Mouse (Mus musculus): Measurements from ENCODE around the gene Gpm6a. TPM values are rescaled to one million over a fixed set of nuclear protein-coding genes. Genes with fewer than 3 reads are reported as not detected.

Gene Gpm6a
- 14.6 and 14.9 TPM in 2 replicates for polyA plus RNA-seq (2015; fragmentation: Nextera tagmentation; extraction: Ambion mirVana)

DNA sequence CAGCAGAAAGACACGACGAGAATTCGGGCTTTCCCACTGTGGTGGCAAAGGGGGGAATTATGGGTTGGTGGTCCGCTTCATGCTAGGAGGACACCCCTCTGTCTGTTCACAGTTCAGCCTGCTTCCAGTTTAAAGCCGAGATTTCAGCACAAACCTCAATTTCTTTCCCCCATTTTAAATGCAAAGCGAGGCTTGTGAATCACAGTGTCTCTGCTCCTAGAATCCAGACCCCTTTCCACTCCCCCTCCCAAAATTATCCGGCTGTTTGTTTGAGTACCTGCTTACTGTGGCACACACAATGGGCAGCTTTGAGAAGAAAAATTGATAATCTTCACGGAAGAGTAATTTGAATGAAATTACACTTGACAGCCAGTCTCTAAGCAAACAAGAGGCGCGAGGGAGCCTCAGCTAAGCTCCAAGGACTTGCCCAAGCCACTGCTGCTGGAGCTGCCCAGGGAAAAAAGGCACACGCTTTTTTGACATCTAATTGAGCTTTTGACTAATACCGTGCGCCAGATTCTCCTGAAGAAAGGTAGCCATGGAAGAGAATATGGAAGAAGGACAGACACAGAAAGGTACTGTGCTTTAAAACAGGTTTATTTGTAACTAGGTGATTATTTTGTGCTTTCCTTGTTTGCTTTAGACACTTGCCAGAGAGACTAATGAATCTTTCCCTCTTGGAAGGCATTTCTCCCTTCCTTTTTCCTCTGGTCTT is at the start of gene Gpm6a:
Gpm6a (plus strand) TSS at position 103 of the 715 bp plus-strand sequence.
- no peak within 1 kb of the TSS for H3K27ac ChIP-seq (ENCODE audit: low read length)
- WGBS, result 25% methylated on average over 13 of the region's 13 CpGs
- H3K9me3 ChIP-seq (replicated peaks; ENCODE audit: control insufficient read depth, low read length), result no peaks in the 10 kb centered on the region
- no peak within 1 kb of the TSS for H3K9ac ChIP-seq (ENCODE audit: low read length)
- no peak within 1 kb of the TSS for H3K4me2 ChIP-seq (ENCODE audit: low read depth, low read length)
- no peak for ATAC-seq (ENCODE audit: insufficient read depth, low FRiP score)
- no peaks in the 10 kb centered on the region for H3K36me3 ChIP-seq (ENCODE audit: control insufficient read depth, insufficient read depth, low read length)
- no peaks in the 10 kb centered on the region for H3K4me1 ChIP-seq (ENCODE audit: control insufficient read depth, insufficient read depth, low read length)
- H3K27me3 ChIP-seq (ENCODE audit: control insufficient read depth, insufficient read depth, low read length), result no peaks in the 10 kb centered on the region
- H3K4me3 ChIP-seq (replicated peaks; ENCODE audit: low read length), result no peak within 1 kb of the TSS

DNA sequence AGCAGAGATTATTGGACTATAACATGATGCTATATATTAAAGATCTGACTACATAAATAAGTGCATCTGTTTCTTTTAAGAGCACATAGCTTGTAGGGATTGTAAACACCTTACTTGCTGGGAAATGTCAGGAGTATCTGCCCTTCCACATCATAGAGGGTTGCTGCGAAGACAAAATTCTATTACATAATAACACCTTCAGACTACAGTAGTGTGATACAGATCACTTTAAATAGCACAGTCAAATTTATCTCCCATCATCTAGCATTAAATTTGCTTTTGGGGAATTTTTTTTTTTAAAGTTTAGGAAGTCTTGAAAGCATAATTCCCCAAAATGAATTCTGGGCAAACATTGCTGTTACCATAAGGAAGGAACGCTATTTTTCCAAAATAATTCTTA is 41.8 kb upstream of the Gpm6a start:
- no peak overlapping the region for H3K27ac ChIP-seq (ENCODE audit: low read length)
- H3K9me3 ChIP-seq (replicated peaks; ENCODE audit: control insufficient read depth, low read length), result no peaks in the 10 kb centered on the region
- 86% methylated on average over 2 of the region's 2 CpGs for WGBS
- H3K4me2 ChIP-seq (ENCODE audit: low read depth, low read length), result no peak overlapping the region
- no peaks in the 10 kb centered on the region for H3K4me1 ChIP-seq (ENCODE audit: control insufficient read depth, insufficient read depth, low read length)
- ATAC-seq (ENCODE audit: insufficient read depth, low FRiP score), result no peak
- H3K4me3 ChIP-seq (replicated peaks; ENCODE audit: low read length), result no peak overlapping the region
- H3K27me3 ChIP-seq (ENCODE audit: control insufficient read depth, insufficient read depth, low read length), result no peaks in the 10 kb centered on the region
- H3K36me3 ChIP-seq (ENCODE audit: control insufficient read depth, insufficient read depth, low read length), result no peaks in the 10 kb centered on the region
- no peak overlapping the region for H3K9ac ChIP-seq (ENCODE audit: low read length)

DNA sequence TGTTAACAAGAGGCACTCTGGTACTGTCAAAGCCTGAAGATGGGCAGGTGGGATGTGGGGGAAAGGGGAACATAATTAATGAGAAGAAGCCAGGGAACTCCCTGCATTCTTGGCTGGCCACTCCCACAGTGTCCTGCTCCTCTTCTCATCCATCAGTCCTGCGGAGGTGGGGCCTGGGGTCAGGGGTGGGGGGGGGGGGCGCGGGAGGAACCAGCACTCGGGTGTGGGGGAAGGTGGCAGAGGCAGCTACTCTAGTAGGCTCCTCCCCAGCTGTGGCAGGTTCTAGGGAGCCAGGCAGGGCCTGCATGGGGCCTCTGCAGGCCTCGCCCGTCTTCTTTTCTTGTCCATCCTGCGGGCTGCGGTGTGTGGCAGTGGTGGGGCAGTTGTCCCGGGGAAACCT is 36.9 kb upstream of the Gpm6a start:
- no peak overlapping the region for H3K4me2 ChIP-seq (ENCODE audit: low read depth, low read length)
- H3K36me3 ChIP-seq (ENCODE audit: control insufficient read depth, insufficient read depth, low read length), result no peaks in the 10 kb centered on the region
- no peaks in the 10 kb centered on the region; the same call in 1 of the 2 replicates for H3K9me3 ChIP-seq (replicated peaks; ENCODE audit: control insufficient read depth, low read length)
- 45% methylated on average over 9 of the region's 9 CpGs for WGBS
- H3K4me1 ChIP-seq (ENCODE audit: control insufficient read depth, insufficient read depth, low read length), result no peaks in the 10 kb centered on the region
- H3K4me3 ChIP-seq (replicated peaks; ENCODE audit: low read length), result no peak overlapping the region
- no peak overlapping the region for H3K9ac ChIP-seq (ENCODE audit: low read length)
- no peak for ATAC-seq (ENCODE audit: insufficient read depth, low FRiP score)
- H3K27ac ChIP-seq (ENCODE audit: low read length), result no peak overlapping the region
- H3K27me3 ChIP-seq (ENCODE audit: control insufficient read depth, insufficient read depth, low read length), result no peaks in the 10 kb centered on the region

DNA sequence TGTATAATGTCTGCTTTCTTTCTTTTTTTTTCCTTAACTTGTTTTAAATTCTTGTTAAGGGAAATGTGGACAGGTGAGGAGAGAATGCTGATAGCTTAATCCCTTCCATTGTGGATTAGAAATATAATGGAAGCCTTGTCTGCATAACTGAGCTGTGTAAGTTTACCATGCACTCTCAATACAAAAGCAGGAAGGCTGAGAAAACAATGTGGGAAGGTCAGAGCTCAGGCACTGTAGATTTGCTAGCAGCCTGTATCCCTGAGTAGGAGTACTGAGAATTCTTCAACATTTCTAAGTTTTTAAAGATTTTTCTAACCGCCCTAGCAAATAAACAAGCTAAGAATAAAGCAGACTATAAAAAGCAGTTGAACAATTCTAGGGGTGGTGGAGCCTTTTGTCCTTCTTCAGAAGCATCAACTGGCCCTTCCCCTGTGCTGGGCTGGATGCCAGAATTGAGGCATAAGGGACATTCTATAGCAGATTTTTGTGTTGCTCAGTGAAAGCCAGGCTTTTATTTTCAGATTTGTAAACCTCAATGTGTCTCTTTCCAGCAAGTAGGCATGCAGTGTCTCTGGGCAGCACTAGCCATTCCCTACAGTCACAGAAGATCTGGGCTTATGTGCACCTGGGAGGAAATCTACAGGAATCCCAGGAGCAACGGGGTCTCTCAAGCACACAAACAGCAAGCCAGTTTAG is 32.3 kb upstream of the Gpm6a start:
- Histone ChIP-seq H3K27me3 (ENCODE audit: control insufficient read depth, insufficient read depth, low read length) (no peaks in the 10 kb centered on the region), H3K4me3 (replicated peaks; ENCODE audit: low read length) (no peak overlapping the region), H3K27ac (ENCODE audit: low read length) (no peak overlapping the region), H3K9me3 (replicated peaks; ENCODE audit: control insufficient read depth, low read length) (no peaks in the 10 kb centered on the region; the same call in 1 of the 2 replicates), H3K36me3 (ENCODE audit: control insufficient read depth, insufficient read depth, low read length) (no peaks in the 10 kb centered on the region), H3K4me2 (ENCODE audit: low read depth, low read length) (no peak overlapping the region), H3K4me1 (ENCODE audit: control insufficient read depth, insufficient read depth, low read length) (no peaks in the 10 kb centered on the region), H3K9ac (ENCODE audit: low read length) (no peak overlapping the region)
- ATAC-seq (ENCODE audit: insufficient read depth, low FRiP score), result no peak
- 37% methylated on average over 2 of the region's 2 CpGs for WGBS

DNA sequence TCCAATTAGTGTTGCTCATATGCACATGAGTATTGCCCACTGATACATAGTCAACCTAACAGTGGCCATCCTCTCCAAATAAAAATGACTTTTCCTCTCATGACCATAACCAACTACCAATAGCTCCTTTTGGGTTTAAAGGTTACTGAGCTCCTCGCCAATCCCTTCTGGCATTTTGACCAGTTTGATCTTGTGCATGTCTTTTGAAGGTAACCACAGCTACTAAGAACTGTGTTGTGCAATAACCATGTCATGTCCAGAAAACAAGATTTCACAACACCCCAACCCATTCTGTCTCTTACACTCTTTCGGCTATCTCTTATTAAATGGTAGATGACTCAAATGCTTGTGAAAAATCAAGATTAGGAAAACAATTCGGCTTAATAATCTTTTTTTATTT is 29.7 kb upstream of the Gpm6a start:
- WGBS, result 80% methylated on average over 3 of the region's 3 CpGs
- Histone ChIP-seq H3K27me3 (ENCODE audit: control insufficient read depth, insufficient read depth, low read length) (no peaks in the 10 kb centered on the region), H3K36me3 (ENCODE audit: control insufficient read depth, insufficient read depth, low read length) (no peaks in the 10 kb centered on the region), H3K9me3 (replicated peaks; ENCODE audit: control insufficient read depth, low read length) (no peaks in the 10 kb centered on the region), H3K4me1 (ENCODE audit: control insufficient read depth, insufficient read depth, low read length) (no peaks in the 10 kb centered on the region), H3K4me3 (replicated peaks; ENCODE audit: low read length) (no peak overlapping the region), H3K9ac (ENCODE audit: low read length) (no peak overlapping the region), H3K27ac (ENCODE audit: low read length) (no peak overlapping the region), H3K4me2 (ENCODE audit: low read depth, low read length) (no peak overlapping the region)
- no peak for ATAC-seq (ENCODE audit: insufficient read depth, low FRiP score)

DNA sequence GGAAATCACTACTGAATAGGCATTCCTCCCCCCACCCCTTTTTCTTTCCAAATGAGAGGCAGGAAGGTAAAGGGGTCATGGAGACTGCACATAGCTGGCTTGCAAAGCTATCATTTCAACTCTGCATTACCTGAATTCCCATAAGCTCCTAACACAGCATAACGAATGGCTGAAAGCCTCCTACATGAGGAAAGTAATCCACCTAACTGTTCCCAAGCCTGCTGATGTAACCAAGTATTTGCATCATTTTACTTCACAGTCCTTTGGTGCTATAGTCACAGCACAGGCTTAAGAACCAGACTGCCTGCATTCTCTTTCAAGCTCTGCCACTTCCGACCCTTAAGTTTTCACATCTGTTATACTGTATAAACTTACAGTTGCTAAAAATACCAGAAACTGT is 22.3 kb upstream of the Gpm6a start:
- Histone ChIP-seq H3K9me3 (replicated peaks; ENCODE audit: control insufficient read depth, low read length) (no peaks in the 10 kb centered on the region), H3K27me3 (ENCODE audit: control insufficient read depth, insufficient read depth, low read length) (no peaks in the 10 kb centered on the region), H3K4me1 (ENCODE audit: control insufficient read depth, insufficient read depth, low read length) (no peaks in the 10 kb centered on the region), H3K27ac (ENCODE audit: low read length) (no peak overlapping the region), H3K9ac (ENCODE audit: low read length) (no peak overlapping the region), H3K4me3 (replicated peaks; ENCODE audit: low read length) (no peak overlapping the region), H3K36me3 (ENCODE audit: control insufficient read depth, insufficient read depth, low read length) (no peaks in the 10 kb centered on the region), H3K4me2 (ENCODE audit: low read depth, low read length) (no peak overlapping the region)
- WGBS, result 43% methylated on average over 2 of the region's 2 CpGs
- no peak for ATAC-seq (ENCODE audit: insufficient read depth, low FRiP score)

DNA sequence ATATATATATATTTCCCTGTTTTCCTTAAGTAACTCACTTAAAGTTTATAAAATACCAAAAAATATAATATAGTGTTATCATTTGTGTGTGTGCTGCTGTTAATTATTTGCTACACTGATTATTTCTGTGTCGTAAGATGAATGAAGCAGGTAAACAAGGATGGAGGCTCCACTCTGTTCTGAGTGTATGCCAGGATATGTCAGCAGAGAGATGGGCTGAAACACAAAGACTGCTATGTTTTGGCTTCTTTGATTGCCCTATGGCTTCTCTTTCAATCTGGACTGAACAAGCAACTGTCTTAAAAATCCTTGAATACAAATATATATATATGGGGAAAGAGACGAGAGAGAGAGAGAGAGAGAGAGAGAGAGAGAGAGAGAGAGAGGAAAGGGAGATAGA is 1.3 kb upstream of the Gpm6a start:
- H3K27me3 ChIP-seq (ENCODE audit: control insufficient read depth, insufficient read depth, low read length), result no peaks in the 10 kb centered on the region
- H3K27ac ChIP-seq (ENCODE audit: low read length), result no peak overlapping the region
- no peak overlapping the region for H3K4me3 ChIP-seq (replicated peaks; ENCODE audit: low read length)
- H3K9me3 ChIP-seq (replicated peaks; ENCODE audit: control insufficient read depth, low read length), result no peaks in the 10 kb centered on the region
- 84% methylated on average over 2 of the region's 2 CpGs for WGBS
- H3K4me2 ChIP-seq (ENCODE audit: low read depth, low read length), result no peak overlapping the region
- H3K9ac ChIP-seq (ENCODE audit: low read length), result no peak overlapping the region
- H3K4me1 ChIP-seq (ENCODE audit: control insufficient read depth, insufficient read depth, low read length), result no peaks in the 10 kb centered on the region
- no peak for ATAC-seq (ENCODE audit: insufficient read depth, low FRiP score)
- H3K36me3 ChIP-seq (ENCODE audit: control insufficient read depth, insufficient read depth, low read length), result no peaks in the 10 kb centered on the region

DNA sequence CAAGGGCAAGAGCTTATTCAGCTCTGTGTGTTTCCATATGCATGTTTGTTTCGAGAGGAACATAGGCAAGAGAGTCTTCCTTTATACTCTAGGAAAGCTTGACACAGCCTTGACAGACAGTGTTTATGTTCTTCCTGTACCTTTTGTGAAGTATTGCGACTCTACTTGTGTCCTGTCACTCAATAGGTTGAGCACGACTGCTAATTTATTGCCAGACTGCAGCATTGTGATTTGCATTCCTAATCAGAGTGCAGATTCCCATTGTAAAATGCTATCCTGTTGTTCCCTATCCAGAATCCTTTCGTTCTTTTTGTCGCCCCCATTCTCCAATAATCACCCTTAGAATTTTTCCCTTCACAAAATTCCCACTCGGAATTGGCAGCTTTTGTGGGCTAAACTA is 613 bp upstream of the Gpm6a start:
- Histone ChIP-seq H3K36me3 (ENCODE audit: control insufficient read depth, insufficient read depth, low read length) (no peaks in the 10 kb centered on the region), H3K9ac (ENCODE audit: low read length) (no peak overlapping the region), H3K4me1 (ENCODE audit: control insufficient read depth, insufficient read depth, low read length) (no peaks in the 10 kb centered on the region), H3K27me3 (ENCODE audit: control insufficient read depth, insufficient read depth, low read length) (no peaks in the 10 kb centered on the region), H3K4me2 (ENCODE audit: low read depth, low read length) (no peak overlapping the region), H3K27ac (ENCODE audit: low read length) (no peak overlapping the region), H3K4me3 (replicated peaks; ENCODE audit: low read length) (no peak overlapping the region), H3K9me3 (replicated peaks; ENCODE audit: control insufficient read depth, low read length) (no peaks in the 10 kb centered on the region)
- 58% methylated on average over 6 of the region's 6 CpGs for WGBS
- no peak for ATAC-seq (ENCODE audit: insufficient read depth, low FRiP score)

DNA sequence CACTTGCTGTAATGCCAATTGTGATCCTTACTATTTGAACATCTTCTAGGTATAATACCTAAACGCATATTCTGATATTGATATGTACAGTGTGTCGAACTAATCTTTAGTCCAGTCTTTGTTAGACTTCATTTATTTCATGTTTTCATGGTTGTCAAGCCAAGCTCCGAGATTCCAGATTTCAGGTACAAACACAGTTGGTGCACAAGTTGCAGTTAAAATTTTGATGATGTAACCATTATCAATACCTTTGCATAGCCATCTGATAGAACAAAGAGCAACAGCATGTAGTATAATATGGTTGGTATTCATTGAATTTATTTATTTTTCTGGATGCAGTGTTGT is 785 bp downstream of the Gpm6a start:
- H3K36me3 ChIP-seq (ENCODE audit: control insufficient read depth, insufficient read depth, low read length), result no peaks in the 10 kb centered on the region
- no peaks in the 10 kb centered on the region for H3K9me3 ChIP-seq (replicated peaks; ENCODE audit: control insufficient read depth, low read length)
- no peak overlapping the region for H3K27ac ChIP-seq (ENCODE audit: low read length)
- no peak for ATAC-seq (ENCODE audit: insufficient read depth, low FRiP score)
- no peaks in the 10 kb centered on the region for H3K4me1 ChIP-seq (ENCODE audit: control insufficient read depth, insufficient read depth, low read length)
- H3K4me3 ChIP-seq (replicated peaks; ENCODE audit: low read length), result no peak overlapping the region
- no peaks in the 10 kb centered on the region for H3K27me3 ChIP-seq (ENCODE audit: control insufficient read depth, insufficient read depth, low read length)
- WGBS, result 68% methylated on average over 3 of the region's 3 CpGs
- no peak overlapping the region for H3K9ac ChIP-seq (ENCODE audit: low read length)
- H3K4me2 ChIP-seq (ENCODE audit: low read depth, low read length), result no peak overlapping the region
